Comparison of ENCODE assay signal across 14 mouse cellular contexts in the genomic region with DNA sequence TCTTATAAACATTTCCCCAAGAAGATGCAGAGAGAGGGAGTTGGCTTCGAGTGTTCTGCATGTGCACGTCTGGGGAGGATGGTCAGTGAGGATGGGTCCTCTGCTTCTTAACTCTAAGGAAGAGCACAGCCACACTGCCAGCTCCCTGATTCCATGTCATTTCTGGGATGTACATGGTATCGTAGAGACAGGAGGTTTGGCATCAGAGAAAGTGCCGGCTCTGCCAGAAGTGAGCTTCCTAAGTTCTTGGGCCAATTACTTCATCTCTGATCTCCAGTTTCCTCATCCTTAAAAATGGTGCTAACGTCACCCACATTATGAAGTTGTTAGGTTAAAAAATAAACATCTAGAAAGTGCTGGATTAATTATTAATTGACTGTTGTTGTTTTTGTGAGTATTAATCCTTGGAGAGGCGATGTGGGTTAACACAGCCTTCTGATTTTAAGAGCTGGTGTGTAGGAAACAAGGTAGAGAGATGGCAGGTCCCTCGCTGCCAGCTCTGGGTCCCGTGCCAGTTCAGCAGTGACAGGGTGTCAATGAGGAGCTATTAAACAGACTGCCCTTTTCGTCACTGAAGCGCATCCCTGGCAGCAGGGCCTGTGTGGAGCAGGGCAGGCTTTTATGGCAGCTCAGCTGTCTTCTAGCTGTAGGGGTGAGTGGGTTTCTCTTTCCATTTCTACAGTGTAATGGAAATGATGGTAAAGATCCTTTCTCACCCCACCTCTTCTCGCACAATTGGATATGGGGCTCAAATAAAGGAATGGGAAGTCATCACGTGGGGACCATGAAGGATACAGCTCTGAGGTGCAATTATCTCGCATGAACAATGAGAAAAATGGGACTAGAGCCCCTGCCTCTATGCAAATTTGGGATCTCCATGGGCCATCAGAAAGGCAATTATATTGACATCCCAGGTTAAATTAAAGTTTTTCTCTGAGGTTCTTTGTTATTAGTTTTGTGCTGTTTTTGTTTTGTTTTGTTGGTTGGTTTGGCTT.
DNase-seq lines count a peak whose midpoint lies in the region; ATAC-seq lines count a peak whose summit lies in the region.
"Had no signal": no experiment of that assay in that cellular context is flagged by ENCODE, and none has a peak within 500 bp of the region (broad histone marks: within the 10 kb centered on the region; RNA-seq: fewer than 3 reads in every experiment).

No protein-coding gene starts in this region.

- peaks cover 3% of the 10 kb centered on the region; the same call in 1 of the 2 replicates for H3K4me1 ChIP-seq in midbrain, embryonic 11.5 days (ENCODE audit: control insufficient read depth, insufficient read depth, low read length)
- H3K4me1 ChIP-seq in midbrain, embryonic 10.5 days: peaks cover 11% of the 10 kb centered on the region; the same call in 1 of the 2 replicates
- H3K4me1 ChIP-seq in hindbrain, embryonic 10.5 days (replicated peaks): peaks cover 10% of the 10 kb centered on the region; the same call in 1 of the 2 replicates
- H3K4me1 ChIP-seq: embryonic facial prominence, embryonic 12.5 days; limb, embryonic 13.5 days had no signal

- H3K36me3 ChIP-seq in midbrain, embryonic 11.5 days (ENCODE audit: control insufficient read depth, insufficient read depth, low read length): no peaks in the 10 kb centered on the region
- no peaks in the 10 kb centered on the region for H3K36me3 ChIP-seq in midbrain, embryonic 10.5 days
- no peaks in the 10 kb centered on the region for H3K36me3 ChIP-seq in hindbrain, embryonic 10.5 days
- H3K36me3 ChIP-seq: embryonic facial prominence, embryonic 12.5 days; limb, embryonic 13.5 days had no signal

- no peaks in the 10 kb centered on the region for H3K27me3 ChIP-seq in midbrain, embryonic 11.5 days (ENCODE audit: control insufficient read depth, insufficient read depth, low read length)
- H3K27me3 ChIP-seq in midbrain, embryonic 10.5 days (ENCODE audit: low read depth, poor library complexity, severe bottlenecking): no peaks in the 10 kb centered on the region
- H3K27me3 ChIP-seq in hindbrain, embryonic 10.5 days (ENCODE audit: insufficient read depth, poor library complexity, severe bottlenecking): no peaks in the 10 kb centered on the region
- H3K27me3 ChIP-seq: embryonic facial prominence, embryonic 12.5 days; limb, embryonic 13.5 days had no signal

- 79% methylated on average over 13 of the region's 13 CpGs for WGBS in midbrain, embryonic 11.5 days
- WGBS in midbrain, embryonic 10.5 days: 84% methylated on average over 13 of the region's 13 CpGs
- 79% methylated on average over 13 of the region's 13 CpGs for WGBS in hindbrain, embryonic 10.5 days

- H3K9me3 ChIP-seq in midbrain, embryonic 11.5 days (ENCODE audit: control insufficient read depth, low read length): no peaks in the 10 kb centered on the region
- H3K9me3 ChIP-seq in midbrain, embryonic 10.5 days (replicated peaks): no peaks in the 10 kb centered on the region
- H3K9me3 ChIP-seq in hindbrain, embryonic 10.5 days: no peaks in the 10 kb centered on the region
- H3K9me3 ChIP-seq: embryonic facial prominence, embryonic 12.5 days; limb, embryonic 13.5 days had no signal

- no peak overlapping the region for H3K9ac ChIP-seq in midbrain, embryonic 11.5 days (ENCODE audit: low read length)
- H3K9ac ChIP-seq: embryonic facial prominence, embryonic 12.5 days; limb, embryonic 13.5 days had no signal

- H3K4me2 ChIP-seq in midbrain, embryonic 11.5 days: no peak overlapping the region
- H3K4me2 ChIP-seq: embryonic facial prominence, embryonic 12.5 days; limb, embryonic 13.5 days had no signal

- H3K27ac ChIP-seq in midbrain, embryonic 11.5 days (ENCODE audit: low read depth, low read length): peak overlapping the region; percentile 42; the same call in 1 of the 2 replicates
- no peak overlapping the region; the same call in 1 of the 2 replicates for H3K27ac ChIP-seq in midbrain, embryonic 10.5 days (replicated peaks)
- peak overlapping the region; percentile 36; the same call in 1 of the 2 replicates for H3K27ac ChIP-seq in hindbrain, embryonic 10.5 days
- H3K27ac ChIP-seq: embryonic facial prominence, embryonic 12.5 days; limb, embryonic 13.5 days; macrophage had no signal

- no peak for DNase-seq in midbrain, embryonic 11.5 days (ENCODE audit: low spot score, missing footprints)
- no peak for DNase-seq in midbrain, embryonic 10.5 days (ENCODE audit: low spot score)
- no peak for DNase-seq in hindbrain, embryonic 10.5 days (ENCODE audit: low spot score)
- peak; percentile 30 for DNase-seq in kidney, postnatal 10 days
- DNase-seq in right cerebral cortex, postnatal 36 days (ENCODE audit: low spot score in 2 of 2): no peak
- DNase-seq in urinary bladder, adult 2 months (ENCODE audit: low spot score): no peak
- DNase-seq in adipocyte (ENCODE audit: low spot score): no peak
- DNase-seq in Muller cell, postnatal 12 days (ENCODE audit: inconsistent ontology term): no peak
- DNase-seq: adrenal gland, adult 2 months; gastrocnemius, postnatal 25 days; right cerebral cortex, adult 18-20 months had no signal

- ATAC-seq in midbrain, embryonic 11.5 days (ENCODE audit: low FRiP score): peak; percentile 38; the same call in 1 of the 2 replicates

- no peak overlapping the region for H3K4me3 ChIP-seq in midbrain, embryonic 11.5 days (ENCODE audit: low read depth, low read length)
- no peak overlapping the region for H3K4me3 ChIP-seq in midbrain, embryonic 10.5 days
- no peak overlapping the region for H3K4me3 ChIP-seq in hindbrain, embryonic 10.5 days
- H3K4me3 ChIP-seq: embryonic facial prominence, embryonic 12.5 days; limb, embryonic 13.5 days had no signal
